Mouse (Mus musculus) neural tube, embryonic 14.5 days (tissue): ENCODE data around the gene Znrf3. TPM values are rescaled to one million over a fixed set of nuclear protein-coding genes. Genes with fewer than 3 reads are reported as not detected.

Experiments used
- ATAC-seq: fragments of 200-750 bp; cut with Nextera tagmentation; 2 replicates; pipeline ENCODE4 v1.8.0; 2017; ENCODE audit warnings: low read depth, mild to moderate bottlenecking, moderate TSS enrichment, moderate library complexity
- H3K27ac ChIP-seq: fragments of 300-500 bp; sonication (generic); 2 replicates; pipeline ENCODE4 v1.5.1; 2014; ENCODE audit warnings: low read depth, mild to moderate bottlenecking, control low read depth, low read length, moderate library complexity, mixed read lengths
- H3K27me3 ChIP-seq: fragments of 300-500 bp; sonication (generic); 2 replicates; pipeline ENCODE4 v1.6.1; 2014; ENCODE audit warnings: low read length; ENCODE audit not compliant: control insufficient read depth, insufficient read depth
- H3K36me3 ChIP-seq: fragments of 300-500 bp; sonication (generic); 2 replicates; pipeline ENCODE4 v1.6.1; 2014; ENCODE audit warnings: low read length, mixed read lengths; ENCODE audit not compliant: control insufficient read depth, insufficient read depth
- H3K4me1 ChIP-seq: fragments of 300-500 bp; sonication (generic); 2 replicates; pipeline ENCODE4 v1.6.1; 2014; ENCODE audit warnings: low read length; ENCODE audit not compliant: control insufficient read depth, insufficient read depth
- H3K4me2 ChIP-seq: fragments of 300-500 bp; sonication (generic); 2 replicates; pipeline ENCODE4 v1.6.1; 2014; ENCODE audit warnings: mild to moderate bottlenecking, low read depth, low read length, control low read depth
- H3K4me3 ChIP-seq: fragments of 300-500 bp; sonication (generic); 2 replicates; pipeline ENCODE4 v1.5.1; 2014; ENCODE audit warnings: low read depth, low read length, control low read depth, mixed read lengths
- H3K9ac ChIP-seq: fragments of 300-500 bp; sonication (generic); replicated peaks from 2 replicates; pipeline ENCODE4 v1.6.1; 2014; ENCODE audit warnings: low read depth, mild to moderate bottlenecking, control low read depth, low read length, mixed read lengths
- H3K9me3 ChIP-seq: fragments of 300-500 bp; sonication (generic); 2 replicates; pipeline ENCODE4 v1.6.1; 2016; ENCODE audit warnings: low read length; ENCODE audit not compliant: control insufficient read depth
- WGBS: fragments of 180-500 bp; shearing (Covaris S2); extraction: QIAGEN DNeasy Blood & Tissue Kit; methylation state at CpG from one replicate; pipeline ENCODE4 v1.1.7; 2014; 5-methylcytosine and 5-hydroxymethylcytosine counted together
- polyA plus RNA-seq: library from polyadenylated mRNA; unstranded; fragments of >200 nt; fragmentation: Nextera tagmentation; extraction: Ambion mirVana; gene quantifications from 2 replicates; pipeline ENCODE4 v1.2.1, GENCODE M21; 2014

Znrf3 gene
- polyA plus RNA-seq, 1 experiment from 2014 or later, result 9.6 TPM

DNA sequence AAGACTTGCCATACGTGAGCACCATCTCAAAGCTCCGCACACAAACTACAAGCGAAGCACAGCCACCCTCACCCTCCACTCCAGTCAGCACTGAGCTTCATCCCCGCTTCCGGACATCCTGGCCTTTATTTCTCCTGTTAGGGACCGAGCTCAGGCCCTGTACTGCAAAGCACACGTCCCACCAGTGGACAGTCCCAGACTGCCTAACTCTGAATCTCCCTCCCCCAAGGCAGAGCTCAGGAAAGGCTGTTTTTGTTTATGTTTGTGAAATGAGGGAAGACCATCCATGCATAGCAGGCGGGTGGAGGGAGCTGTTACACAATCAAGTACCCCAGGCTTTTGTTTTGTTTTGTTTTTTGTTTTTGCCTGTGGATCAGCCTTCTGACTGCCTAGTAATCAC lies 191.9 kb downstream of the Znrf3 start:
- Histone ChIP-seq H3K4me2 (no peak overlapping the region), H3K4me1 (peaks cover 16% of the 10 kb centered on the region), H3K9me3 (no peaks in the 10 kb centered on the region), H3K27me3 (no peaks in the 10 kb centered on the region), H3K4me3 (no peak overlapping the region), H3K36me3 (no peaks in the 10 kb centered on the region), H3K9ac (no peak overlapping the region), H3K27ac (no peak overlapping the region)
- ATAC-seq, result no peak
- WGBS, result 79% methylated on average over 8 of the region's 8 CpGs

DNA sequence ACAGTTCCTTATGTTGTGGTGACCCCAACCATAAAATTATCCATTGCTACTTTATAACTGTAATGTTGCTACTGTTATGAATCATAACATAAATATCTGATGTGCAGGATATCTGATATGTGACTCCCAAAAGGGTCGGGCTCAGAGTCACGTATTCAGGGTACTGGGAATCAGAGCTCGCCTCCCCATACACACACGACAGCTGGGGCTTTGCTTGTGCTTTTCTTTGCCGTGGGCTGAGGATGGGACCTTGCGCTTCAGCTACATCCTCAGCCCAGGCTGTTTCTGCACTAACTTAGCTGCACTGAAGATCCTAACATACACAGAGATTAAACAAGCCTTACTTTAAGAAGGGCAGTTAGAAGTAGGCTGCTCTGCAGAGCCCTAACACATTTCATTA lies 193.5 kb downstream of the Znrf3 start:
- no peak overlapping the region for H3K27ac ChIP-seq
- ATAC-seq, result no peak
- no peaks in the 10 kb centered on the region for H3K9me3 ChIP-seq
- peaks cover 5% of the 10 kb centered on the region; the same call in 1 of the 2 replicates for H3K4me1 ChIP-seq
- WGBS, result 57% methylated on average over 6 of the region's 6 CpGs
- no peaks in the 10 kb centered on the region for H3K36me3 ChIP-seq
- no peak overlapping the region for H3K4me2 ChIP-seq
- no peak overlapping the region for H3K9ac ChIP-seq
- no peaks in the 10 kb centered on the region for H3K27me3 ChIP-seq
- no peak overlapping the region for H3K4me3 ChIP-seq

DNA sequence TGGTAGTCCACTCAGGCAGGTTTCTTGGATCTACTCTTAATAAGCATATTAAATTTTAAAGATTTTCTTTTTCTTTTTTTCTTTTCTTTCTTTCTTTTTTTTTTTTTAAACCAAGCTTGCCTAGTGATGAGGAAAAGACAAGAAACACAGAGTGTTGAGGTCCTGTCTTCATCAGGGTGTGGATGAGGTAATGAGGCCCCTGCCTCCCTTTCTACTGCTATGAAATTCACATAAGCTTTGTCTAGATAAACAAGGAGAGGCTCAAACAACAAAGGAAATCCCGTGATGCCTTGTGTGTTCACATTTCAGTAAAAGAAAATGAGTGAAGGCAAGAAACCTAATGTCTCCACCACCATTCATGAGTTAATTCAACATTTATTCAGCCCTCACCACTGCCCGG lies 196.4 kb downstream of the Znrf3 start:
- Histone ChIP-seq H3K36me3 (no peaks in the 10 kb centered on the region), H3K9ac (no peak overlapping the region), H3K4me2 (no peak overlapping the region), H3K9me3 (no peaks in the 10 kb centered on the region), H3K4me3 (no peak overlapping the region), H3K4me1 (no peaks in the 10 kb centered on the region), H3K27me3 (no peaks in the 10 kb centered on the region), H3K27ac (no peak overlapping the region)
- 19% methylated on average over 2 of the region's 2 CpGs for WGBS
- no peak for ATAC-seq

DNA sequence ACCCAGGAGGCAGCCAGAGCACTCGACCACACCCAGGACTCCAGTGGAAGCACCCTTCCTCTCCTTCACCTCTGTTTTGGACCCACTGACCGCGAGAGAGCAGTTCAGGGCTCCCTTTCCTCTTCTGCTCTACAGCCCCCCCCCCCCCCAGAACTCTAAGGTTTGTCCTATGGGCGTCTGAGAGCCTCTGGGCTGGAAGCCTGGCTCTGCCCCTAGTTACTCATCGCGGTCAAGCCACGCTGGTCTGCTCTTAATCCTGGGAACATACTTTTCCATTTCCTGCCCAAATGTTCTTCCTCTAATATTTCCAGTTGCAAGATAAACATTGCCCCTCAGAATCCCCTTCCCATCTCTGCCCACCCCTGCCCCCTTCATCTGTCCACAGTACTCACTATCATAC lies 199.2 kb downstream of the Znrf3 start:
- Histone ChIP-seq H3K4me3 (no peak overlapping the region), H3K4me2 (no peak overlapping the region), H3K27ac (no peak overlapping the region), H3K4me1 (no peaks in the 10 kb centered on the region), H3K36me3 (no peaks in the 10 kb centered on the region), H3K27me3 (no peaks in the 10 kb centered on the region), H3K9ac (no peak overlapping the region), H3K9me3 (no peaks in the 10 kb centered on the region)
- 100% methylated on average over 6 of the region's 7 CpGs for WGBS
- no peak for ATAC-seq

DNA sequence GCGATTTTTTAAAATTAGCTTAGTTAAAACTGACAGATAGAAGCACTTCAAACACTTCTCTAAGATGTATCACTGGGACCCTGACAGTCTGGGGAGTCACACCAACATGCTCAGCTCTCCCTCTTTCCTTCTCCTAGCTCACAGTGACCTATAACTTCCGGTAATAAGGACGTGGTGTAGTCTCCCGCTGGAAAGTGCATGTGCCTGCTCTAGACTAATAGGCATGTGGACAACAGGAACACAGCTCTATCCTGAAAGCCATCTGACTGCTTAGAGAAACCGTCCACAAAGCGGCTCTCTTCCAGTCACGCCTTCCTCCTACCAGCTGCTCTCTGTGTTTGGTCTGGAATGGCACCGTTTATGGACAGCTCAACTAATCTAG lies 199.9 kb downstream of the Znrf3 start:
- Histone ChIP-seq H3K27me3 (no peaks in the 10 kb centered on the region), H3K4me3 (no peak overlapping the region), H3K36me3 (no peaks in the 10 kb centered on the region), H3K4me2 (no peak overlapping the region), H3K27ac (no peak overlapping the region), H3K4me1 (no peaks in the 10 kb centered on the region), H3K9me3 (no peaks in the 10 kb centered on the region), H3K9ac (no peak overlapping the region)
- 67% methylated on average over 8 of the region's 8 CpGs for WGBS
- ATAC-seq, result no peak

DNA sequence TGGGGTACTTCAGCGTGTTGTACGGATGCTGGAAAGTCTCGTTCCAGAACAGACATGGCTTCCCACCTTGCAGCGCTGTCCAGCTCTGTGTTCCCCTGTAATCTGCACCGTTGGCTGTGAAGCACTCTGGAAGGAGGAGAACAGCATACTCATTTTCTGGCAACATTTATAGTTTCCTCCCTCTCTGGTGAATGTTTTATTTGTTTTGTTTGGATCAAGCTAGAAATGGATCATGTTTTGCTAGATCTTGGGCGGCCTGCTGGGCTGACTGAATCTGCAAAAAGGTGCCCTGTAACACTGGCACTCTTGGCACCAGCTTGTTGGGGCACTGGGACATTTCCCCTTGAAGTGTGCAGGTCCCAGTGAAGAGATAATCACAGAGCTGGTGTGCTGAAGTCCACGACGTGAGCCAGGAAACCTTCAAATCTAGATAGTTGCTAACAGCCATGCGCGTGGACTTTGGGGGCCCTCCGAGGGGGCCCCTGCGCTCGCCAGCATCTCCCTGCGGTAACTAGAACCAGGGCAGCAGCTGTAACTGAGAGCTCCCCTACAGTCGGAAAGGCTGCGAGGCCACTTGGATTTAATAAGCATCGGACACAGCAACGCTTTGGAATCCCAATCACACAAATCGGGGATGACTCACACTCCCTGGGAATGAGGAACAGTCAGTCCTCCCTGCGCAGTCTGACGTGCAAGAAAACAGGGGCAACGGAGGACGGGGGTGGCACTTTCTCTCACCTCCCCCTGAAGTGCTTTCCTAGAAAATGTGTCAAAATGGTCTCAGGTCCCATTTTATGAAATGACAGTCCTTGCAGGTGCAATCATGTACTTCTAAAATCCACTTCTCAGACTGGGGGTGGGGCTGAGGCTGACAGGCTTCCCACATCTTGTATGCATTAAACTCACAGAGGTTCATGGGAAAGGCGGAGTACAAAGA lies 200.6 kb downstream of the Znrf3 start:
- no peaks in the 10 kb centered on the region for H3K4me1 ChIP-seq
- no peak overlapping the region for H3K27ac ChIP-seq
- H3K9ac ChIP-seq, result no peak overlapping the region
- no peak for ATAC-seq
- H3K4me3 ChIP-seq, result no peak overlapping the region
- H3K36me3 ChIP-seq, result no peaks in the 10 kb centered on the region
- H3K9me3 ChIP-seq, result no peaks in the 10 kb centered on the region
- WGBS, result 79% methylated on average over 24 of the region's 24 CpGs
- H3K4me2 ChIP-seq, result no peak overlapping the region
- no peaks in the 10 kb centered on the region for H3K27me3 ChIP-seq

DNA sequence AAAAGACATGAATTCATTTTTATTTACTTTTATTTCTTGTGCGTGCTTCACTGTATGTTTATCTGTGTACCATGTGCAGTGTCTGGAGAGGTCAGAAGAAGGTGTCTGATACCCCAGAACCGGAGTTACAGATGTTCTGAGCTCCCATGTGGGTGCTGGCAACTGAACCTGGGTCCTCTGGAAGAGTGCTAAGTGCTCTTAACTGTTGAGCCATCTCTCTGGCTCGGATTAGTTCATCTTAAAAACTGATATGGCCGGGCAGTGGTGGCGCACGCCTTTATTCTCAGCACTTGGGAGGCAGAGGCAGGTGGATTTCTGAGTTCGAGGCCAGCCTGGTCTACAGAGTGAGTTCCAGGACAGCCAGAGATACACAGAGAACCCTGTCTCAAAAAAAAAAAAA lies 201.4 kb downstream of the Znrf3 start:
- H3K27me3 ChIP-seq, result no peaks in the 10 kb centered on the region
- H3K9ac ChIP-seq, result no peak overlapping the region
- no peaks in the 10 kb centered on the region for H3K36me3 ChIP-seq
- no peak for ATAC-seq
- H3K4me1 ChIP-seq, result no peaks in the 10 kb centered on the region
- 93% methylated on average over 7 of the region's 7 CpGs for WGBS
- H3K4me3 ChIP-seq, result no peak overlapping the region
- H3K27ac ChIP-seq, result no peak overlapping the region
- H3K9me3 ChIP-seq, result no peaks in the 10 kb centered on the region
- H3K4me2 ChIP-seq, result no peak overlapping the region

DNA sequence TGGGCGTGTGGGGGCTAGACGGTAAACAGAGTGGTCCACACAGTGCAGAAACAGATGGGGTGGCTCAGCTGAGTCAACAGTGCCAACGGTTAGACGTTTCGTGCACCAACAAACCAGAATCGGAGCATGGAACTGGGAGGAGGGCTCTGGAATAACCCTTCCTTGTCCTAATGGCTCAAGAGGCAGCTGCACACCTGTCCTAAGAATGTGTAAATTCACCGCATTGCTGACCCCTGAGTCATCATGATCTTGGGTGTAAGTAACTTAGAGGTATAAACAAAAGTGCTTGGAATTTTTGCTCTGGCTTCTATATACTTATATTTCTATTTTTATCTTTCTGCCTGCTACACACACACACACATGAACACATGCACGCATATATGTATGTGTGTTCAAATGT lies 202.5 kb downstream of the Znrf3 start:
- no peak overlapping the region for H3K4me2 ChIP-seq
- H3K27me3 ChIP-seq, result no peaks in the 10 kb centered on the region
- H3K27ac ChIP-seq, result no peak overlapping the region
- no peaks in the 10 kb centered on the region for H3K4me1 ChIP-seq
- H3K4me3 ChIP-seq, result no peak overlapping the region
- ATAC-seq, result no peak
- no peaks in the 10 kb centered on the region for H3K36me3 ChIP-seq
- 88% methylated on average over 8 of the region's 8 CpGs for WGBS
- no peak overlapping the region for H3K9ac ChIP-seq
- H3K9me3 ChIP-seq, result no peaks in the 10 kb centered on the region

DNA sequence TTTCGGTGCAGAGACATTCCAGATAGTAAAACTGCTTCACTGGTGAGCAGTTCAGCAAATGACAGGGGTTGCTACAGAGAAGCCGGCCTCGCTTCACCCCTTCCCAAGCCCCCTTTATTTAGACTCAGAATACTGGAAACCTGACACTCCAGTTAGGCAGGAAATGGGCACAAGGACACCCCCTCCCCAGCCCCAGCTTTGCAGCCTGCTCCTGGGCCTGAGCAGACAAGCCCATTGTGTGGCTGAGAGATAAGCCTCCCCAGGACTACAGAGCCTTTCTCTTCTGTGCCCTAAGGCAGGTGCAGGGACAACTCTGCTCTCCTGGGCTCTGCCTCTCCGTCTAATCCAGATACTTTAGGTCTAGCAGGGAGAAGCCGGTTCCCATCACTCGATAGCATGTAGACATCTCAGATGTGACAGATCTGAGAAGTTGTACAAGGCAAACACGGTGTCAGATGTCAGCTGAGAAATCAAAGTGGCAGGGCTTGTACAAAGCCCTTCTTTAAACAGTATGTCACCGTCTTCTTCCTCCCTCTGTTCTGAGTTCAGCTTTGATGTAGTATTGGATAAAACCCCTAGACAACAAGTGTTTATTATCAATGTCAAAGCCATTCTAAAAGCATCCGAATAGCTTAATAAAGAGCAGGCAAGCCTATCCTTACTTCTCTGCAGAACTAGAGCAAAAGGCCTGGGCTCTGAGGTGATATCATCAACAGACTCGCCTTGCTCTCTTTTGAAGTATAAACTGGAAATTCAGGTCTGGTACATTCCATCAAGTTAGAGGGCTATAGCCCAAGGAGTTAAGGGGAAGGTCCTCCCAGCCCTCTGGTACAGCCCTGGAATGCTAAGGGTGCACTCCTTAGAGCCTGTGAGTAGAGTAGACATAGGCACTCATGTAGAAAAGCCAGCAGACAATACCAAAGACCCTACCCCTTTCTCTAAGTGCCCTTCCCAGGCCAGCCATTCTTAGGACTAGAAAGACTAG lies 204.6 kb downstream of the Znrf3 start:
- Histone ChIP-seq H3K36me3 (no peaks in the 10 kb centered on the region), H3K4me1 (no peaks in the 10 kb centered on the region), H3K27me3 (no peaks in the 10 kb centered on the region), H3K27ac (no peak overlapping the region), H3K9ac (no peak overlapping the region), H3K4me3 (no peak overlapping the region), H3K9me3 (no peaks in the 10 kb centered on the region), H3K4me2 (no peak overlapping the region)
- 20% methylated on average over 10 of the region's 10 CpGs for WGBS
- peak; percentile 38; the same call in 1 of the 2 replicates for ATAC-seq
